Mouse (Mus musculus): ENCODE data around the gene Zfp229.
A peak's percentile ranks its signal among the peaks of the same experiment; 100 is the strongest.
"Not testable (repeated sequence)": the region's sequence is repeated elsewhere in the genome, so short reads cannot be mapped to it uniquely, and the experiment has no call there.

Zfp229 gene

GRCm38 (mm10) chr17:21730495-21730894, at the start of gene Zfp229:
Gene Zfp229, plus strand, starts transcription at chr17:21730795.
- DNase-seq: not testable (repeated sequence)

DNA sequence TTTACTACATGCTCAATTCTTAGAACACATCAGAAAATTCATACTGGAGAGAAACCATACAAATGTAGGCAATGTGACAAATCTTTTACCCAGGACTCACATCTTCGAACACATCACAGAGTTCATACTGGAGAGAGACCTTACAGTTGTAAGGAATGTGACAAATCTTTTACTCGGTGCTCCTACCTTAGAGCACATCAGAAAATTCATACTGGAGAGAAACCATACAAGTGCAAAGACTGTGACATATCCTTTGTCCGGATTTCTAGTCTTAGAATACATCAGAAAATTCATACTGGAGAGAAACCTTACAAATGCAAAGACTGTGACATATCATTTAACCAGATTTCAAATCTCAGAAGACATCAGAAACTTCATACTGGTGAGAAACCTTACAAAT, 39.0 kb upstream of the Zfp229 start, which contains the start of gene Gm10226:
Gm10226 (plus strand) TSS at position 301 of the 400 bp plus-strand sequence.
- DNase-seq: no peak

DNA sequence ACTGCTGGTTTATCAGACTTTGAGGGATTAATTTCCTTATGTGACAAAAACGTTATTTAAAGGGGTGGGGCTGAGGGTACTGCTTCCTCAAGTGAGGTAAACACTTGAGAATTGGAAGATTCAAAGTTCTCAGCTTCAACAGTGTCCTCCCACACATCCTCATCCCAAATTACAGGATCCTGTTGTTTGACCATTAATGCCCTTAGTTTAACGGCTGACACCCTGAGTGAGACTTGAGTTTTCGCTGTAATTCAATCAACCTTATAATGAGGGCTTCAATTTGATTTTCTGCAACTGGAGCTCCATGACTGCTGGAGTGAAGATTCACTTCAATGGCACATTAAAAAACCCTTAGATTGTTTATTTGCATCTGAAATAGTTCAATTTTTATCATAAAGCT, 37.3 kb upstream of the Zfp229 start:
- no peak for DNase-seq

- no peak for DNase-seq
Measured at GRCm38 (mm10) chr17:21696073-21696472, 34.5 kb upstream of the Zfp229 start.

DNA sequence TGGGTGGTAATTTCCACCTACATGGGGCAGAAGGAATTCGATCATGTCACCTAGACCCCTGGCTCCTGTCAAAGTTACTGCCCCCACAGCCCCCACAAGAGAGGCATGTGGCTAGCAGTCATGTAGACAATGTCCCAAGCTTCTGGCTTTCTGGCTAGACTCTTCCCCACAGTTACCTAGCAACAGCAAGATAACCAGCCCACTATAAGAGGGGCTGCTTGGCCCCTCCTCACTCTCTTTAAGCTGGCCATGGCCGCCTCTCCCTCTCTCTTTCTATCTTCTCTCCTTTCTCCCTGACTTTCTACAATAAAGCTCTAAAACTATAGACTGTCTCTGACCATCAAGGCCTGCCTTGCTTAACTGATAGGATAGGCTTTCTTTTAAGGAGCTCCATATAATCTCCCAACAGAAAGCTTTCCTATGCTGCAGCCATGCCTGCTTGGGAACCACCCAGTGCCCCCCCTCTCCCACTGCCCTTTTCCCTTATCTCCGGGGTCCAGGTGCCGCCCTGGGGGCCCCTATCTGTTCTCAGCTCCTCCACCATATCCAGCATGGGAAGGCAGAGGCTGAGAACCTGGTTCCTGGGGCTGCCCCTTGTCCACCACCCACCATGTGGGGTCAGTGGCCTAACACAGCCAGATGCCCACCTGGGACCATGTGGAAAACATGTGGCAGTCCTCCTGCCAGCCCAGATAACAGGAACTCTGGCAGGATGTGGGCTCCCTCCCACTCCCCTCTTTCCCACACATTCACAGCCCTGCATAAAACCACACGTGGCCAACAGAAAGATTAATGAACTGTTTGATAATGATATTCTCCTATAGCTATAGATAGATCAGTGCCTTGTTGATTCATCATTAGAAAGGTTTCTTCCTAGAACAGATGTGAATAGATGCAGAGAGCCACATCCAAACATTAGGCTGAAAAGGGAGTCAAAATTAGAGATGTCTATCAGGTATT, 28.0 kb upstream of the Zfp229 start:
- DNase-seq: no peak

DNA sequence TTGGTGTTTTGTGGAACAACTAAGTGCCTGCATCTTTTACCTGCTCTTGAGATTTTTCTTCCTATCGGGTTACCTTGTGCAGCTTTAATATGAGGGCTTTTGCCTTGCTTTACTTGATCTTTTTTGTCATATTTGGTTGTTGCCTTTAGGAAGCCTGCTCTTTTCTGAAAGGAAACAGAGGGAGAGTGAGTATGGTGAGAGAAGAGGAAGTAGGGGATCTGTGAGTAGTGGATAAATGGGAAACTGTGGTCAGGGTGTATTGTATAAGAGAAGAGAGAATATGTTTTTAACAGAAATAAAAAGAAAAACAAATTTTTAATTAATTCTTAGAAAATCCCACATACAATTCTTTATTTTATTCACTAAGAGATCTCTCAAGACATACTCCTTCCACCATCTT, 27.2 kb upstream of the Zfp229 start:
- DNase-seq: no peak

DNA sequence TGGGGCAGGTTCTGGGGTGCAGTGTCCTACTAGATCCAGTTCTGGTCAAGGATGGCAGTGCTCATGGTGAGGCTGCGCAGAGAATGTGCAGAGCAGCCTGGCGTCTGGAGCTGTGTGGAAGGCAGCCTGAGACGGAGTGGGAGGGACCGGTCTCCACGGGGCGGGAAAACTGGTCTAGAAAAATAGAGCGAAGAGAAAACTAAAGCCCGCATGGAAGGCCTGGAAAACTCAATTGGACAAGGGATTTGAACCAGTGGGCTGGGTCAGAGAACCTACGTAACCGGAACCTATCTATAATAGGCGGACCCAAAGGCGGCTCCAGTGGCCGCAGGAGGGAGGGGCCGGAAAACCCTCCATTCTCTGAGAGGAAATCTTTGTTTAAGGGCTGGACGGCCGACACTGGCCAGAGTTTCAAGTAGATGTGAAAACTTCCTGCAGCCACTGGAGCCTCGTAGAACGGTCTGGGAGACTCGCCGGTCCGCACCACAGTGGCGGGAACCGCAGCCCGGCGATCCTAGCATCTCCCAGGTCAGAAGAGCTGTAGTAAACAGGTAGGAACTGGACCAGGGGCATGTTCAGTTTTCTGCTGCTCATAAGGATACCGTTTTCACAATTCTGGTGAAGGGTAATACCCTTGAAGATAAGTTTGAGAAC, 23.1 kb upstream of the Zfp229 start, which contains the start of gene Zfp760:
Zfp760 (plus strand) TSS at position 399 of the 654 bp plus-strand sequence.
- peak; percentile 51 for DNase-seq

- no peak for DNase-seq
Measured at GRCm38 (mm10) chr17:21708401-21708800, 22.2 kb upstream of the Zfp229 start.

GRCm38 (mm10) chr17:21733049-21733448, 2.5 kb downstream of the Zfp229 start:
- no peak for DNase-seq

- peak; percentile 81 for DNase-seq
Measured at GRCm38 (mm10) chr17:21733529-21734031, 3.0 kb downstream of the Zfp229 start.

- no peak for DNase-seq
Measured at GRCm38 (mm10) chr17:21752791-21753190, 22.2 kb downstream of the Zfp229 start.

- no peak for DNase-seq
Measured at GRCm38 (mm10) chr17:21753342-21754208, 23.0 kb downstream of the Zfp229 start.

GRCm38 (mm10) chr17:21770336-21770735, 39.7 kb downstream of the Zfp229 start:
- no peak for DNase-seq

DNA sequence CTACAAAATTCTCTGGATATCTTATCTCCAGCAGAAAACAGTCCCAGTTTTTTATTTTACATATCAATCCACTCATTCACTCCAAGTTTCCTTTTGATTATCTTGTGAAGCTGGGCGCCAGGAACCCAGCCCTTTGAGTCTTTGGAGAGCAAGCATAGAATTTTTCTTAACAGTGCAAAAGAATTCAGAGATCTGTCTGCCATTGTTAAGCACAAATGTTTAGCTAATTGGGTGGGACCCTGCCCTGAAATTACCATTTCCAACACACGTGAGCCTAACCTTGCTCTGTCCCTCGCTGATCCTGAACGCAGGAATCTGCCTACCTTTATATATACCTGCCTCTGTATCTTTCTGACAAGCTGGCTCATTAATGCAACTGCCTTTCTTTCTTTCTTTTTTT, 61.7 kb downstream of the Zfp229 start:
- DNase-seq: no peak

DNA sequence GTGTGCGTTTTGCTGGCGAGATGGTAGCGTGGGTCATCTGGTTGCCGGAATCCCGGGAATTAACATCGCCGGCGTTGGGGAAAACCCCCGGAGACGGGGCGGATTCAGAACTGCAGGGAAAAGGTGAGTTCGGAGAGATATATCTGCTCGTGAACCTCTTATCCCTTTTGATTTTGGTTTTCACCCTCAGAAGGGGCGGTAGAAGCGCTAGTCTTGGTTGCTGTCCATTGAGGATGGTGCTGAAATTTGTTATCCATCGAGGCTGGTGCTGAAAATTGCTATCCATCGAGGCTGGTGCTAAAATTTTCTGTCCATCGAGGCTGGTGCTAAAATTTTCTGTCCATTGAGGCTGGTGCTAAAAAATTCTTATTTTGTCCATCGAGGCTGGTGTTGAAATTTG, 70.8 kb downstream of the Zfp229 start:
- DNase-seq: peak; percentile 14
